Mouse (Mus musculus) lung, embryonic 14.5 days (tissue): Measurements from ENCODE around the gene Srd5a1. TPM values are rescaled to one million over a fixed set of nuclear protein-coding genes. Genes with fewer than 3 reads are reported as not detected.

Experiments
- ATAC-seq: fragments of 200-750 bp; cut with Nextera tagmentation; 2 replicates; pipeline ENCODE4 v1.8.0; 2017; ENCODE audit warnings: mild to moderate bottlenecking, moderate TSS enrichment, moderate library complexity; ENCODE audit not compliant: insufficient read depth
- DNase-seq: peaks from one replicate; pipeline ENCODE4 v3.0.0-alpha.2; 2015
- H3K27ac ChIP-seq: fragments of 300-500 bp; sonication (generic); 2 replicates; pipeline ENCODE4 v1.5.1; 2014; ENCODE audit warnings: low read depth, mild to moderate bottlenecking, moderate library complexity
- H3K27me3 ChIP-seq: fragments of 300-500 bp; sonication (generic); 2 replicates; pipeline ENCODE4 v1.6.1; 2014; ENCODE audit warnings: low read length, control low read depth; ENCODE audit not compliant: insufficient read depth
- H3K36me3 ChIP-seq: fragments of 300-500 bp; sonication (generic); 2 replicates; pipeline ENCODE4 v1.6.1; 2014; ENCODE audit warnings: control low read depth; ENCODE audit not compliant: insufficient read depth
- H3K4me1 ChIP-seq: fragments of 300-500 bp; sonication (generic); 2 replicates; pipeline ENCODE4 v1.6.1; 2014; ENCODE audit warnings: antibody characterized with exemption, control low read depth; ENCODE audit not compliant: insufficient read depth
- H3K4me2 ChIP-seq: fragments of 300-500 bp; sonication (generic); 2 replicates; pipeline ENCODE4 v1.6.1; 2014; ENCODE audit warnings: mild to moderate bottlenecking
- H3K4me3 ChIP-seq: fragments of 300-500 bp; sonication (generic); 2 replicates; pipeline ENCODE4 v1.5.1; 2014; ENCODE audit warnings: low read depth, low read length
- H3K9ac ChIP-seq: fragments of 300-500 bp; sonication (generic); 2 replicates; pipeline ENCODE4 v1.6.1; 2014
- H3K9me3 ChIP-seq: fragments of 300-500 bp; sonication (generic); 2 replicates; pipeline ENCODE4 v1.6.1; 2016; ENCODE audit warnings: low read depth, low read length, control low read depth
- CTCF ChIP-seq: IDR thresholded peaks from 2 replicates; pipeline ENCODE4 v1.5.1; 2016; ENCODE audit warnings: antibody characterized with exemption, low read depth
- WGBS: fragments of 180-500 bp; shearing (Covaris S2); extraction: QIAGEN DNeasy Blood & Tissue Kit; methylation state at CpG from one replicate; pipeline ENCODE4 v1.1.7; 2014; 5-methylcytosine and 5-hydroxymethylcytosine counted together
- polyA plus RNA-seq: library from polyadenylated mRNA; unstranded; fragments of >200 nt; fragmentation: Nextera tagmentation; extraction: Ambion mirVana; gene quantifications from 2 replicates; pipeline ENCODE4 v1.2.1, GENCODE M21; 2014

Gene Srd5a1
- polyA plus RNA-seq, 1 experiment from 2014 or later = 29.2 TPM

GRCm38 (mm10) chr13:69554255-69554654 is 57.0 kb downstream of the Srd5a1 start:
- Histone ChIP-seq H3K4me3 (no peak overlapping the region), H3K36me3 (no peaks in the 10 kb centered on the region), H3K4me2 (no peak overlapping the region), H3K4me1 (no peaks in the 10 kb centered on the region), H3K9me3 (no peaks in the 10 kb centered on the region), H3K27ac (no peak overlapping the region), H3K27me3 (no peaks in the 10 kb centered on the region), H3K9ac (no peak overlapping the region)
- DNase-seq (no peak), ATAC-seq (no peak)
- TF ChIP-seq CTCF = no peak
- 70% methylated on average over 9 of the region's 9 CpGs for WGBS

- no peak for ATAC-seq
- Histone ChIP-seq H3K27ac (no peak overlapping the region), H3K36me3 (no peaks in the 10 kb centered on the region), H3K4me1 (no peaks in the 10 kb centered on the region), H3K4me3 (no peak overlapping the region), H3K9ac (no peak overlapping the region), H3K9me3 (no peaks in the 10 kb centered on the region), H3K4me2 (no peak overlapping the region), H3K27me3 (no peaks in the 10 kb centered on the region)
- 21% methylated on average over 5 of the region's 5 CpGs for WGBS
- TF ChIP-seq CTCF = peak; percentile 88
- DNase-seq = peak; percentile 72
Measured at GRCm38 (mm10) chr13:69553024-69553423, 58.2 kb downstream of the Srd5a1 start.

- H3K4me2 ChIP-seq = no peak overlapping the region
- no peak overlapping the region for H3K4me3 ChIP-seq
- H3K27ac ChIP-seq = no peak overlapping the region
- no peak for TF ChIP-seq CTCF
- H3K9me3 ChIP-seq = no peaks in the 10 kb centered on the region
- no peak for ATAC-seq
- H3K36me3 ChIP-seq = no peaks in the 10 kb centered on the region
- no peak overlapping the region for H3K9ac ChIP-seq
- no peaks in the 10 kb centered on the region for H3K27me3 ChIP-seq
- 81% methylated on average over 2 of the region's 2 CpGs for WGBS
- H3K4me1 ChIP-seq = no peaks in the 10 kb centered on the region
- DNase-seq = no peak
Measured at GRCm38 (mm10) chr13:69550831-69551230, 60.4 kb downstream of the Srd5a1 start.

GRCm38 (mm10) chr13:69549980-69550379 is 61.3 kb downstream of the Srd5a1 start:
- Histone ChIP-seq H3K9ac (no peak overlapping the region), H3K4me1 (no peaks in the 10 kb centered on the region), H3K4me2 (no peak overlapping the region), H3K9me3 (no peaks in the 10 kb centered on the region), H3K27me3 (no peaks in the 10 kb centered on the region), H3K4me3 (no peak overlapping the region), H3K27ac (no peak overlapping the region), H3K36me3 (no peaks in the 10 kb centered on the region)
- DNase-seq (no peak), ATAC-seq (no peak)
- TF ChIP-seq CTCF = no peak
- 46% methylated on average over 8 of the region's 8 CpGs for WGBS

GRCm38 (mm10) chr13:69547488-69548180 is 63.6 kb downstream of the Srd5a1 start:
- Histone ChIP-seq H3K36me3 (no peaks in the 10 kb centered on the region), H3K27ac (no peak overlapping the region), H3K27me3 (no peaks in the 10 kb centered on the region), H3K4me1 (no peaks in the 10 kb centered on the region), H3K9me3 (no peaks in the 10 kb centered on the region), H3K4me3 (no peak overlapping the region), H3K4me2 (no peak overlapping the region), H3K9ac (no peak overlapping the region)
- ATAC-seq (no peak), DNase-seq (no peak)
- TF ChIP-seq CTCF = no peak
- 55% methylated on average over 16 of the region's 16 CpGs for WGBS

GRCm38 (mm10) chr13:69545019-69545418 is 66.2 kb downstream of the Srd5a1 start:
- no peaks in the 10 kb centered on the region for H3K27me3 ChIP-seq
- H3K4me2 ChIP-seq = no peak overlapping the region
- no peak for ATAC-seq
- no peak overlapping the region for H3K27ac ChIP-seq
- H3K4me3 ChIP-seq = no peak overlapping the region
- no peaks in the 10 kb centered on the region for H3K4me1 ChIP-seq
- H3K9me3 ChIP-seq = no peaks in the 10 kb centered on the region
- H3K36me3 ChIP-seq = no peaks in the 10 kb centered on the region
- DNase-seq = peak; percentile 75
- WGBS = 19% methylated on average over 3 of the region's 3 CpGs
- no peak overlapping the region for H3K9ac ChIP-seq
- peak; percentile 73 for TF ChIP-seq CTCF

GRCm38 (mm10) chr13:69543595-69543994 is 67.6 kb downstream of the Srd5a1 start:
- peak; percentile 26; the same call in 1 of the 2 replicates for ATAC-seq
- H3K4me1 ChIP-seq = no peaks in the 10 kb centered on the region

More at GRCm38 (mm10) chr13:69543595-69543994, 67.6 kb downstream of the Srd5a1 start:
- 29% methylated on average over 12 of the region's 12 CpGs for WGBS
- no peak for TF ChIP-seq CTCF
- no peaks in the 10 kb centered on the region for H3K27me3 ChIP-seq
- H3K9ac ChIP-seq = peak overlapping the region; percentile 28; the same call in 1 of the 2 replicates
- no peaks in the 10 kb centered on the region for H3K9me3 ChIP-seq
- DNase-seq = no peak
- peak overlapping the region; percentile 16; the same call in 1 of the 2 replicates for H3K4me3 ChIP-seq
- no peaks in the 10 kb centered on the region for H3K36me3 ChIP-seq
- peak overlapping the region; percentile 49 for H3K4me2 ChIP-seq
- no peak overlapping the region; the same call in 1 of the 2 replicates for H3K27ac ChIP-seq
